Mouse (Mus musculus) heart, postnatal 10 days (tissue): ENCODE data around the gene Clip2. TPM values are rescaled to one million over a fixed set of nuclear protein-coding genes. Genes with fewer than 3 reads are reported as not detected.

ENCODE experiments used
- DNase-seq, 2 experiments: peaks; one replicate each; pipeline ENCODE4 v3.0.0; 2021
- intact Hi-C: fragments of 180-260 bp; cut with DNase I; formaldehyde crosslinking; loops from one replicate; pipeline ENCODE4 v1.15.1; 2025
- total RNA-seq, 2 experiments: library from RNA; stranded (reverse); gene quantifications; 2 replicates each; pipeline ENCODE4 v1.2.3; 2021

Clip2 gene
- 10 to 100 TPM; 14.6 to 16.0 TPM for total RNA-seq

DNA sequence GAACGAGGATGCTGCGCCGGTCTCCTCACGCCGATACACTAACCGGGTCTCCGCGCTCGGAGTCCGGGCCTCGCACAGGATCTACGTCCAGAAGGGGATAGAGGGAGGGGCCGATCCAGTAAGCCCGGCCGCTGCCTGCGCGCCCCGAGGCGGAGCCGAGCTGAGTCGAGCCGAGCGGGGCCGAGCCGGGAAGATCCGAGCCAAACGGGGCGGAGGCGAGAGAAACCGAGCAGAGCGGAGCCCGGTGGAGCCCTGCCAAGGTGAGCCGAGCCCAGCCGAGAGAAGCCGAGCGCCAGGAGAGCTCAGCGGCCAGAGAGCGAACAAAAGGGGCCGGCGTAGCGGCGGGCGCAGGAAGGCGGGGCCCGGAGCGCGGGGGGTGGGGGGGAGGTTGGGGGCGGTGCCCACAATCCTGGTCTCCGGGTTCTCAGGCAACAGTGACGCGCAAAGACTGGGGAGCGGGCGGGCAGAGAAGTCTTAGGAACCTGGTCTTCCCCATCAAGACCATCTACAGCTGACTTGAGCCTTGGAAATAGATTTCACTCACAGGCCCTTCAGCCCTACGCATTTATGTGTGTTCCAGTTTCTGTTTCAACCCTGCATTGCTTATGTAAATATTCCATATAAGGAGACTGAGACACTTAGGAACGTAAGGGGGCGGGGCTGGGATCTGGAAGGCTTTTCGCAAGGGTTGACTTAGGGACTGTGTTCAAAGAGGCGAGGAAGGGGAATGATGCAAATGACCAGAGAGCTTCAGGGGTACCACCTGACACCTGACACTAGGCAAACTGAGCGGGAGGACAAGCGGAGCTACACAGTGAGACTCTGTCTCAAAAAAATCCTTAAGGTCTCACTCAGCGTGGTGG is at the start of gene Clip2:
TSS of gene Clip2 (minus strand) at position 325 of the 863 bp plus-strand sequence.
- intact Hi-C loops = no loop called here
- DNase-seq = peak; percentile 99

DNA sequence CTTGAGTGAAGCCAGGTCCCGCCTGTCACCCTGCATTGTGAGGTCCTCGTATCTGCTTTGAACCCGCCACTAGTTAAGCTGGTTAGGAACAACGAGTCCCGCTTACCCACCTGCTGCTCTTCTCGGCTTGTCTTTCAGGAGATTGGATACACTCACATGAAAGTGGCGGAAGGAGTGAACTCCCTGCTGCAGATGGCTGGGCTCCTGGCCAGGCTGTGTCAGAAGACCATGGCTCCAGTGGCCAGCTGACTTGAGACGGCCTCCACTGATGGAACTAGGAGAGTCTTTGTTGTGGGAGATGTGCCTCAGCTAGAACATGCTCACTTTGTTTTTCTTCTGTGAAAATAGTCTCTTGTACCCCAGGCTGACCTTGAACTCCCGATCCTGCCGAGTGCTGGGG is 45.5 kb upstream of the Clip2 start:
- intact Hi-C loops = no loop called here
- DNase-seq = peak; percentile 60 to 61

DNA sequence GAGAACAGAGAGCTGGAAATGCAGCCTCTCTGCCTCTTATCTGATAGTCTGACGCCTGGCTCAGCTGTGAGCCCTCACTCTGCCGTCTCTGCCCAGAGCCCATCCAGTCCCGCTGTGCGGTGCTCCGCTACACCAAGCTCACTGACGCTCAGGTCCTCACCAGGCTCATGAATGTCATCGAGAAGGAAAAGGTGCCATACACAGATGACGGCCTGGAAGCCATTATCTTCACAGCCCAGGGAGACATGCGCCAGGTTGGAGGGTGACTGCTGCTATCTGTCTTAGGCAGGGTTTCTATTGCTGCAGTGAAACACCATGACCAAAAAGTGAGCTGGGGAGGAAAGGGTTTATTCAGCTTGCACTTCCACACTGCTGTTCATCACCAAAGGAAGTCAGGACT is 40.9 kb upstream of the Clip2 start:
- DNase-seq = no peak

DNA sequence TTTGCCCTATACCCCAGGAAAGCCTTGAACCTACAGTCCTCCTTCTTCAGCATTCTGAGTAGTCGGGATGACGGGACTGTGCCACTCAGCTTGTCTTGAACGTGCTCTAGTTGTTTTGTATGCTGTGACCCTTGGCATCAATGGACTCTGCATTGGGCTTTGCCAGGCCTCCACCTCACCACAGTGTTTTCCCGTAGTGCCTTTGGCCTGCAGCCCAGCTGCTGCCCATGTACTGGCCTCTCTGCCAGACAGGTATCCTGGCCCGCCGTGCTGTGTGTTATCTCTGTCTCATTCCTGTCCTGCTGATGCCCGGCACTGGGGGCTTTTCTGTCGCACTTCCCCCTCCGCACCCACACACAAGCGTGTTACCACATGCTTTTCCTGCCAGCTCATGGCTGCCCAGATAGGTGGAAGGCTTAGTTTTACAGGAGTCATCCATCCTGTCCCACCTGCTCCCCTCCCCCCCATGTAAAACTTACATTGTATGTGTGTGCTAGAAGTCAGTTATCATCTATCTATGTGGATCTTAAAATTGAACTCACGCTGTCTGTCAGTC is 39.9 kb upstream of the Clip2 start:
- peak; percentile 66 to 78 for DNase-seq
- intact Hi-C loops = loop anchor here (5.0 kb wide), 1 partner anchor 115 kb away; no protein-coding TSS in a partner anchor

More for the DNA sequence above, 40.9 kb upstream of the Clip2 start:
- intact Hi-C loops = loop anchor here (5.0 kb wide), 1 partner anchor 114 kb away; no protein-coding TSS in a partner anchor

DNA sequence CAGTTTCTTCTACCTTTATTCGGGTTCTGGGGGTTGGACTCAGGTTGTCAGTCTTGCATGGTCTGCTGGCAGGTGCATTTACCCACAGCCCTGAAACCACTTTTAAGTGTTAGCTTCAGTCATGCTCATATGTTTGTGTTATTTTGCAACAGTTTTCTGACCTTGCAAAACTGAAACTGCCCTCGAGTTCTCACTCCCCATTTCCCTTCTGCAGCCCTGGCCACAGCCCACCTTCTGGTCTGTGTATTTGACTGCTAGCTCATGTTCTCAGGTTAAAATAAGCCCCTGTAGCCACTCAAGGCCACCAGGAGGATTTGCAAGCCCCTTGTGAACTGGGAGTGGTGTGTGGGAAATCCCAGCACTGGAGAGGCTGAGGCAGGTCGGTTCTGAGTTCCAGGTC is 37.7 kb upstream of the Clip2 start:
- intact Hi-C loops = loop anchor here (5.0 kb wide), 1 partner anchor 117 kb away; no protein-coding TSS in a partner anchor
- no peak for DNase-seq

DNA sequence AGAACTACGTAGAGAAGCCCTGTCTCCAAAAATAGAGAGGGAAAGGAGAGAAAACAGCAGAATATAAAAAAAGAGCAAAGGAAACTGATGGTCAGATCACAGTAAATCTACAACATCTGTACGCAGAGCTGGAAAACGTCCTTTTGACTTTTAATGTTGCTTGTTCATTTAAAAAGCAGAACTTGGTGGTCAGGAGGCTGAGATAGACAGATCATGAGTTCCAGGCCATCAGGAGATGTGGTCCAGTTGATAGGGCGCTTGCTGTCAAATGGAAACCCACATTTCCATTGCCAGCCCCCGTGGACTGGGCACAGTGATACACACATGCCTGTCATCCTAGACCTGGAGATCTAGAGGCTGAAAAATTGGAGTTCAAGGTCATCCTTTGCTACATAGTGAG is 32.6 kb upstream of the Clip2 start:
- no peak for DNase-seq
- intact Hi-C loops = loop anchor here (5.0 kb wide), 1 partner anchor 42 kb away; no protein-coding TSS in a partner anchor

DNA sequence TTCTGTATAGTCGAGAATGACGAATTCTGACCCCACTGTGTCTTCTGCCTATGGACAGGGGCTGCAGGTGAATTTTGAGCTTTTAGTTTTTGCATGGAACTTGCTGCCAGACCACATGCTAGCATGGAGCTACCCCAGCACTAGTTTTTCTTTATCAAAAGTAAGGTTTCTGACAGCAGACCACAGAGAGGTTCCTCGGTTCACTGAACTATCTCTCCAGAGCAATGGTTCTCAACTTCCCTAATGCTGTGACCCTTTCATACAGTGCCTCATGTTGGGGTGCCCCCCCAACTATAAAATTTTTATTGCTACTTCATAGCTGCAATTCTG is 31.6 kb upstream of the Clip2 start:
- intact Hi-C loops = loop anchor here (5.0 kb wide), 1 partner anchor 42 kb away; no protein-coding TSS in a partner anchor
- DNase-seq = no peak

DNA sequence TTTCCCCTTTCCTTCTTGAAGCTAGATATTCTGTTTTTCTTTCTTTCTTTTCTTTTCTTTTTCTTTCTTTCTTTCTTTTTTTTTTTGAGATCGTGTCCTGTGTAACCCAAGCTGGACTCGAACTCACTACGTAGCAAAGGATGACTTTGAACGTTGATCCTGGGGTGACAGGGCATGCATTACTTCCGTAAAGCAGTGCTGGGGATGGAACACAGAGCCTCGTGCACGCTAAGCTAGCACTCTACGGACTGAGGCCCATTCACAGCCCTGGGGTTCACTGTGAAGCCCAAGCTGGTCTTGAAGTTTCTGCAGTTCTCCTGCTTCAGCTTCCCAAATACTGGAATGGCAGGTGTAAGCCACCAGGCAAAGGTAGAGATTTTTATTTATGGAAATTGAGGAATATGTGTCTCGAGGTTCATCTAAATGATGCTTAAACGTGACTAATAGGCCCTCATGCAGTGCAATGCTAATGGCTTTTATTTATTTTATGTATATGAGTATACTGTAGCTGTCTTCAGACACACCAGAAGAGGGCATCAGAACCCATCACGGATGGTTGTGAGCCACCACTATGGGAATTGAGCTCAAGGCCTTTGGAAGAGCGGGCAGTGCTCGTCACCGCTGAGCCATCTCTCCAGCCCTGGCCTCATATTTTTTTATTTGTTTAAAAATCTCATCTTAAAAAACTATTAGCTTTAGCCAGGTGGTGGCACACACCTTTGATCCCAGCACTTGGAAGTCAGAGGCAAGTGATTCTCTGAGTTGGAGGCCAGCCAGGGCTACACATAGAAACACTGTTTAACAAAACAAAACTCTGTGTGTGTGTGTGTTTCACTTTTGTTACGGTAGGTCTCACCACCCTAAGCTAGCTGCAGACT is 31.0 kb upstream of the Clip2 start:
- intact Hi-C loops = loop anchor here (5.0 kb wide), 1 partner anchor 41 kb away; no protein-coding TSS in a partner anchor
- DNase-seq = no peak

DNA sequence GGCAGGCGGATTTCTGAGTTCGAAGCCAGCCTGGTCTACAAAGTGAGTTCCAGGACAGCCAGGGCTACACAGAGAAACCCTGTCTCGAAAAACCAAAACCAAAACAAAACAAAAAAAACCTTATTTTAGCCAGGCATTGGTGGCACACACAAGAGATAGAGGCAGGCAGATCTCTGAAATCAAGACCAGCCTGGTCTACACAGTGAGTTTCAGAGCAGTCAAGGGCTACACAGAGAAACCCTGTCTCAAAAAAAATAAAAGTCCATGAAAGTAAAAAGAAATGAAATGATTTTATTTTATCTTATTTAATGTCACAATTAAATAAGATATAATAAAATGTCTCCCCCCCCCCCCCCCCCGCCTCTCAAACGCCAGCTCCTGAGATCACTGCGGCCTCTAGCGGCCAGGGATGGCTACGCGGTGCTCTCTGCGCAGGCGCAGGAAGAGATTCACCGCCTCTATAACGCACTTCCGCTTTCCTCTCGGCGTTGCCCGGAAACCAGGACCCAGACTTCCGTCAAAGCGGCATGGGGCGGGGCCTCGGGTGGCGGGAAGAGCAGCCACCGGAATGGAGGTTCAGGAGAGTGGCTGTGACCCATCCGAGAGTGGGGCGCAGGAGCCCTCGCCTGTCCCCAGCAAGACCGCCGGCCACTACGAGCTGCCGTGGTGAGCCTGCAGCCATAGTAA is 30.1 kb upstream of the Clip2 start:
- intact Hi-C loops = loop anchor here (1.0 to 5.0 kb wide), 2 partner anchors 40 to 82 kb away; no protein-coding TSS in a partner anchor
- DNase-seq = peak; percentile 98

DNA sequence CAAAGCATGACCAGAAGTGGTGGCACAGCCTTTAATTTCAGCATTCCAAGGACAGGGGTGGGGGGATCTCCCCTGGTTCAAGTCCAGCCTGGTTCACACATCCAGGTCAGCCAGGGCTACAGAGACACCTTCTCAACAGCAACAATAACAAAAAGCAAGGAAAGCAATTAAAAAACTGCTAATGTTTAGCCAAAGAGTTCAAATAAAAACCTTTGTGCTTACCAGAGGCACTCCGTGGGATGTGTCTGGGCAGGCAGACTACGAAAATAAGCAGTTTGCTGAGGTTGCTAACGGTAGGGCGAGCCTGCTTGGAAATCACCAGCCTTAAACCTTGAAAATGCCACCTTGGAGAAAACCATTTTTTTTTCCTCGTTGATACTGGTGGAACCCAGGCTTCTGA is 28.9 kb upstream of the Clip2 start, which contains the start of gene Rfc2:
TSS of gene Rfc2 (plus strand) at position 221 of the 400 bp plus-strand sequence.
- DNase-seq = no peak
- intact Hi-C loops = loop anchor here (2.0 to 5.0 kb wide), 2 partner anchors 39 to 74 kb away; no protein-coding TSS in a partner anchor

DNA sequence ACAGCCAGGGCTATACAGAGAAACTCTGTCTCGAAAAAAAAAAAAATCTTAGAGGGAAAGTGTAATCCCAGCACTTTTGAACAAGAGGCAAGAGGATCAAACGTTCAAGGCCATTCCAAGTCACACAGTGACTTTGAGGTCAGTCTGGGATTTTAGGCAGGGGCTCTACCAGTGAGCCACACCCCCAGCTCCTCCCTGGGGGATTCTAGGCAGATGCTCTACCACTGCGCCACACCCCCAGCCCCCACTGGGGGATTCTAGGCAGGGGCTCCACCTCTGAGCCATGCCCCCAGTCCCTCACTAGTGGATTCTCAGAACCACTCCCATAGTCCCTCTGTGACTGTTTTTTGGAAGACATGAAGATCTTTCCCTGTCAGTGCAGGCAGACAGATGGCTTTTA is 26.9 kb upstream of the Clip2 start:
- DNase-seq = no peak
- intact Hi-C loops = no loop called here

DNA sequence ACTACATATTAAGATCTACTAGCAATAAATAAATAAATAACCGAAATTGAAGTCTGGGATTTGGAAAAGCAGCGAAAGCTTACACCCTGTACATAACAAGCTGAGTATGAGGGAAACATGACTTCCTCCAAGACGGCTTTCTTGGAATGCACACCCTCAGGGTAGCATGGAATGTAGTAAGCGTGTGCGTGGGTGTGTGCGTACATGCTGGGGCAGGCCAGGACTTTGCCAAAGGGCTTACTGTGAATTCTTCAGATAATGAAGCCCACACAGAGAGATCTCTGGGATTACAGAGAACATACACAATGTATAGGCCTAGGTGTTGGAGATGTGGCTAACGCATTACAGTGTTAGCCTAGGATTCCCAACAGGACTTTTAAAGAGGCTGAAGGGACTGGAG is 25.3 kb upstream of the Clip2 start:
- intact Hi-C loops = no loop called here
- no peak for DNase-seq

DNA sequence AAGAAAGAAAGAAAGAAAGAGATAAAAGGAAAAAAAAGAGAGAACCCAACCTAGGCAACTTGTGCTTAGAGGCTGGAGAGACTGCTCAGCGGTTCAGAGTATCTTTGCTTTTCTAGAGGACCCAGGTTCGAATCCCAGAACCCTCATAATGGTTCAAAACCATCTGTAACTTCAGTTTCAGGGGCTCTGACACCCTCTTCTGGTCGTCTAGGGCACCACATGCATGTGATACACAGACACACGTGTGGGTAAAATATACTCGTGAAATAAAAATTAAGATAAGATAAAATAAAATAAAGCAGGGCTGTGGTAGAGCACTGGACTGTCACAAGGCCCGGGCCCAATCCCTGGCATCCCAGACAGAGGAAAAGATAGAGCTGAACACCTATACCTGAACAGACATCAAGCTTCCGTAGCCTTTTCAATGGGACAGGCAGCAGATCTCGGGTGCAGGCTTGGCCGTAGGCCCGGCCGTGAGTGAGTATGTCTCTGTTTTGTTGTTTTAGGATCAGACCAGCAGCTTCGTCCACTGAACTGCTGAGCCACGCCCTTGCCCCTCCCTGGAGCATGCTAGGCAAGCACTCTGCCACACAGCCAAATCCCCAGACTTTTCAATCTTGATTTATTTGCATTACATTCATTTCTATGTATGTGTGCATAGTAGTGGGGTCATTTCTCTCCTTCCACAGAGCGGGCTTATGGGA is 24.4 kb upstream of the Clip2 start:
- no peak for DNase-seq
- intact Hi-C loops = no loop called here

DNA sequence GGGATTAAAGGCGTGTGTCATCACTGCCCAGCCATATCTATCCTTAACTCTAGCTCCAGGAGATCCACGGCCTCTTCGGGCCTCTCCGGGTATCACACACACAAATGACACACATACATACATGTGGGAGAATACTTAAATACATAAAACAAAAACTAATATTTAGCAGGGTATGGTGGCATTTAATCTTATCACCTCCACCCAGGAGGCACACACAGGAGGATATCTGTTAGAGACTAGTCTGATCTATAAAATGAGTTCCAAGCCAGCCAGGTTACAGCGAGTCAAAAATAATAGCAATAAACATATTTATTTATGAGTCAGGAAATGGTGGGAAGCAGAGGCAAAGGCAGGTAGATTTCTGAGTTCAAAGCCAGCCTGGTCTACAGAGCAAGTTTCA is 23.6 kb upstream of the Clip2 start:
- intact Hi-C loops = no loop called here
- DNase-seq = no peak

DNA sequence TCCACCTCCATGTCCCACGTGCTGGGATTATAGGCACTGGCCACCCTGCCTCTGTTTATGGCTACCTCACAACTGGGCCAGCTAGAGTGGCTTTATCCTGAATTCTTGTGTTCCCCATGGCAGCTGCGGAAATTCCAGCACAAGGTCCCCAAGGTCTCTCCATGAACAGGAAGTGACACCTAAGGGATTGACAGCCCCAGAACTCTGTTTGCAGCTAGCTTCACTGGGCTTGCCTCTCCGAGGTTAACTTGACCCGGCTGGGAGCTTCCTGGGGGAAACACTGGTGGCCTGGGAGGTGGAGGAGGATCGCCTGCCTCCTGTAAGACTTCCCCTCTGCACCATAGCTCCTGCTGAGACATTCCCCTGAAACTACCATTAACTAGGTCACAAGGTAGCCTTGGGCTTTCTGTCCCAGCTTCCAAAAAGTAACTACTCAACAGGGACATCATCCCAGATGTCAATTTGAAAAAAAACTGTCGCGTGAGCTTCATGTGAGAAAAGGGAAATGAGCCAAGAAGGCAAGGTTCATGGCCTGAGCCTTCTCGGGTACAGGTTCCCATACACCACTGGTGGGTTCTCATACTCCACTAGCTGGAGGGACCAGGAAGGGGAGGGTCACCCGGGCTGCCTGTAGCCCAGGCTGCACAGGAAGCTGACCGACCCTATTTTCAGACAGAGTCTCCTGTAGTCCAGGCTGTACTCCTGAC is 20.4 kb upstream of the Clip2 start:
- intact Hi-C loops = no loop called here
- DNase-seq = peak; percentile 39 to 56

DNA sequence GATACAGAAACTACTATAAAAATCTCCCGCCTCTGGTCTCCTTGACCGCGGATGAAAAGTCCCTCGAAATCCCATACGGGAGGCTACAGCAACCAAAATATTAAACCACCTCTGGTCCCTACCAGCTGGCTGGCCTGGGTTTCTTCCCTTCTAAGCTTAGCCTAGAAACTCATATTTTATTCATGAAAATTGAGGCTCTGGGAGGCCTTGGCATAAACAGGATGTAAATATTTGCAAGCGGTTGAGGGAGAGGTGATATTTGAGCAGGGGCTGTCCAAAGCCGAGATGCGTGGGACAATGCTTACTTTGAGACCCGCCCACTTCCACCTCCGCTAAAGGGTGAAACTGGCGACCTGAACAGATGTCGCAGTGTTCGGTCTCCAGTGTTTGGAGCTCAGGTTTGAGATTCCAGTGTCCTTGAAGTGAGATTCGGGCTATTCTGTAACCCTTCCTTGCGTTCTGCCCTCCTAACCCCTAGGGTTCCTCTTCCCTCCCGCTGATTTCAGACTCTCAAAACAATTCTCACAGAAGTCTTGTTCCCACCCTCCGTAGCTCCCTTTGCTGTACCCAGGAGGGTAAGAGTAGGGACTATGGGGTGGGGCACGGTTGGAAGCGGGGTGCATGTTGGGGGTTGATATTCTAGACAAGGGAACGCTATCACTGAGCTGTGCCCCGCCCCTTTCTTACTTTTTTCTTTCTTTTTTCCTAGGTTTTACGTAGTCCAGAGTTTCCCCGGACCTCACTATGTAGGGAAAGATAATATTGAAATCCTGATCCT is 19.7 kb upstream of the Clip2 start:
- peak; percentile 73 to 81 for DNase-seq
- intact Hi-C loops = no loop called here

DNA sequence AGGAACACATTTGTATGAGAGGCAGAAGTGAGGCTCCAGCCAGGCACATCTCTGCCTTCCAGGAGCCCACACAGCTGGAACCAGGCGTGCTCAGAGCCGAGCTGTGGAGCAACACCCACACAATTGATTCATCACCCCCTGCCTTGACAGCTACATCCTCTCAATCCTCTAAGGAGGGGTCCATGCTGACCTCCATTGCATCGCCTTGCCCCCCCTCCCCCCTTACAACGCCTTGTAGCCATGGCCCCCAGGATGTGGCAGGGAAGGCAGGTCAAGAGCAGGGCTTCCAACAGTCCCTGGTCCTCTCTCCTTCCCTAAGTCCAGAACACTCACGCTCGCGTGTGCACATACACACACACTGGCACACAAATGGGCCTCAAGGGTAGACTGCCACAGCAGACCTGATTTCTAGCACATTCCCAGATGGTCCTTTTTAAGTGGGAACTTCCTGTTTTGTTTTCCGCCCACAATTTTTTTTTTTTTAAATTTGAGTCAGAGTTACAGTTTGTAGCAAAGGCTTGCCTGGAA is 16.8 kb upstream of the Clip2 start:
- DNase-seq = peak; percentile 41 to 52
- intact Hi-C loops = loop anchor here (1.0 kb wide), 1 partner anchor 14 kb away; no protein-coding TSS in a partner anchor

DNA sequence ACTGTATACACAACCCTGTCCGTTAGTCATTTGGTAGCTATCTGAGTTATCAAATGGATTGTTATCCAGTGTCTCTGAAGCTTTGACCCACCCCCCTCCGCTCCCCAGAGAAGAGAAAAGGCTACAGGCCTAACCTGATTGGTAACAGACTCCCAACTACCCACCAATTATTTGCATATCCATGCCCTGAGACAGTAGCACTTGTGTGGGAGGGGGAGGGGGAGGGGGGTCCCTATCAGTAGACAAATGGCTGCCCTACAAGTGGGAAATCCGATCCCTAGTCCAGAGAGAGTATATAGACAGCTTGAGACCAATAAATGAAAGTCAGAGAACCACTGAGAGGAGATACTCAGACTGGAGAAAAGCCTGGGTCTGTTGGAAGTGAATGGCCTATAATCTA is 15.8 kb upstream of the Clip2 start:
- intact Hi-C loops = no loop called here
- no peak for DNase-seq
